Mouse (Mus musculus) lung, adult 2 months (tissue): ENCODE data around the gene Dbp.

ENCODE experiments used
- CTCF ChIP-seq: fragments of 200-500 bp; IDR thresholded peaks from 2 replicates; pipeline ENCODE4 v1.5.1; 2011; ENCODE audit warnings: mild to moderate bottlenecking, low read length, control low read depth; ENCODE audit not compliant: insufficient read depth
- POLR2A ChIP-seq: fragments of 200-500 bp; IDR thresholded peaks from 2 replicates; pipeline ENCODE4 v1.6.1; 2011; ENCODE audit warnings: low read depth, mild to moderate bottlenecking, control low read depth, low read length, borderline replicate concordance; ENCODE audit errors: extremely low read depth

DNA sequence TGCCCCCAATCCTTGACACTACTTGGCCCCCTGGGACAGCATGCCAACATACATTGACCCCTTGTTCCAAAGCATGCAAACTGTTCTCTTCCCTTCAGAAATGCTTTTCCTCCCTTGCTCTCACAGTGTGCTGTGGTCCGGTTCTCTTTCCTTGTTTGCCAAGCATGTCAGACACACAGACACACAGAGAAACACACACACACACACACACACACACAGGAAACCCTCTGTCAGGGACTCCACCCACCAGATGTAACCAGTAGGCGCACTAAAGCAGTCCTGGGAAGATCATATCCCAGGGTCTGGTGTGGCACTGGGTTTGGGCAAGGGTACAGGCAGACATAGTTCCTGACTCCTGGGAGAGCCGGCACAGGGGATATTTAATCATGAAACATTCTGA is 18.0 kb upstream of the Dbp start:
- TF ChIP-seq CTCF (no peak), POLR2A (no peak)
